Mouse (Mus musculus): Measurements from ENCODE around the gene Cd55b. TPM values are rescaled to one million over a fixed set of nuclear protein-coding genes. Genes with fewer than 3 reads are reported as not detected.
"Not testable (repeated sequence)": the region's sequence is repeated elsewhere in the genome, so short reads cannot be mapped to it uniquely, and the experiment has no call there.

Gene Cd55b
- not detected for total RNA-seq (2022)

- peak; percentile 8 to 35 for DNase-seq (ENCODE audit: low spot score in 2 of 2)
Measured at GRCm38 (mm10) chr1:130422664-130423111, at the start of gene Cd55b. Gene Cd55b, minus strand, starts transcription at chr1:130423009.

GRCm38 (mm10) chr1:130470074-130470473 lies 47.3 kb upstream of the Cd55b start:
- DNase-seq (ENCODE audit: low spot score in 2 of 2), result no peak

- DNase-seq (ENCODE audit: low spot score in 2 of 2), result no peak
Measured at GRCm38 (mm10) chr1:130467453-130467852, 44.6 kb upstream of the Cd55b start.

GRCm38 (mm10) chr1:130464173-130464572 lies 41.4 kb upstream of the Cd55b start:
- no peak for DNase-seq (ENCODE audit: low spot score in 2 of 2)

- DNase-seq (ENCODE audit: low spot score in 2 of 2), result peak; percentile 5 to 19
Measured at GRCm38 (mm10) chr1:130462867-130463266, 40.1 kb upstream of the Cd55b start.

GRCm38 (mm10) chr1:130462084-130462861 lies 39.5 kb upstream of the Cd55b start, which contains the start of gene Cd55:
Gene Cd55, minus strand, starts transcription at chr1:130462744.
- peak; percentile 74 to 84 for DNase-seq (ENCODE audit: low spot score in 2 of 2)

GRCm38 (mm10) chr1:130455111-130455510 lies 32.3 kb upstream of the Cd55b start:
- no peak for DNase-seq (ENCODE audit: low spot score in 2 of 2)

GRCm38 (mm10) chr1:130442930-130443329 lies 20.1 kb upstream of the Cd55b start:
- not testable (repeated sequence) for DNase-seq (ENCODE audit: low spot score in 2 of 2)

GRCm38 (mm10) chr1:130430920-130431319 lies 8.1 kb upstream of the Cd55b start:
- DNase-seq (ENCODE audit: low spot score in 2 of 2), result no peak

GRCm38 (mm10) chr1:130428667-130429066 lies 5.9 kb upstream of the Cd55b start:
- not testable (repeated sequence) for DNase-seq (ENCODE audit: low spot score in 2 of 2)

GRCm38 (mm10) chr1:130427175-130427853 lies 4.5 kb upstream of the Cd55b start:
- not testable (repeated sequence) for DNase-seq (ENCODE audit: low spot score in 2 of 2)

- not testable (repeated sequence) for DNase-seq (ENCODE audit: low spot score in 2 of 2)
Measured at GRCm38 (mm10) chr1:130422033-130422432, 776 bp downstream of the Cd55b start.

- not testable (repeated sequence) for DNase-seq (ENCODE audit: low spot score in 2 of 2)
Measured at GRCm38 (mm10) chr1:130397109-130397508, 25.7 kb downstream of the Cd55b start.

GRCm38 (mm10) chr1:130387282-130387681 lies 35.5 kb downstream of the Cd55b start:
- DNase-seq (ENCODE audit: low spot score in 2 of 2), result not testable (repeated sequence)

- DNase-seq (ENCODE audit: low spot score in 2 of 2), result no peak
Measured at GRCm38 (mm10) chr1:130377726-130378429, 44.9 kb downstream of the Cd55b start.

GRCm38 (mm10) chr1:130374173-130374785 lies 48.5 kb downstream of the Cd55b start:
- no peak for DNase-seq (ENCODE audit: low spot score in 2 of 2)

- DNase-seq (ENCODE audit: low spot score in 2 of 2), result no peak
Measured at GRCm38 (mm10) chr1:130373398-130374083, 49.3 kb downstream of the Cd55b start.

GRCm38 (mm10) chr1:130371895-130372528 lies 50.8 kb downstream of the Cd55b start:
- peak; percentile 15 to 56 for DNase-seq (ENCODE audit: low spot score in 2 of 2)

- DNase-seq (ENCODE audit: low spot score in 2 of 2), result no peak
Measured at GRCm38 (mm10) chr1:130371291-130371690, 51.5 kb downstream of the Cd55b start.

- peak in 1 of 2 experiments; percentile 15 for DNase-seq (ENCODE audit: low spot score in 2 of 2)
Measured at GRCm38 (mm10) chr1:130350077-130350635, 72.7 kb downstream of the Cd55b start.

All from layer of hippocampus, adult 8-10 months (tissue).